Mouse (Mus musculus) thymus, postnatal 36 days (tissue): ENCODE measurements around the gene Ush2a.

ENCODE experiments used
- DNase-seq, 2 experiments: peaks; one replicate each; pipeline ENCODE4 v3.0.0; 2022; ENCODE audit warnings: mixed read lengths in 2 of 2

Gene Ush2a

GRCm38 (mm10) chr1:188261903-188262682, at the start of gene Ush2a:
Ush2a (plus strand) TSS chr1:188262023.
- no peak for DNase-seq

- DNase-seq = no peak
Measured at GRCm38 (mm10) chr1:188214885-188215611, 46.8 kb upstream of the Ush2a start.

GRCm38 (mm10) chr1:188221226-188221792, 40.5 kb upstream of the Ush2a start:
- no peak for DNase-seq

GRCm38 (mm10) chr1:188233036-188233724, 28.6 kb upstream of the Ush2a start:
- DNase-seq = no peak

GRCm38 (mm10) chr1:188238636-188239035, 23.2 kb upstream of the Ush2a start:
- DNase-seq = no peak

GRCm38 (mm10) chr1:188241766-188242165, 20.1 kb upstream of the Ush2a start:
- DNase-seq = no peak

GRCm38 (mm10) chr1:188257500-188257899, 4.3 kb upstream of the Ush2a start:
- no peak for DNase-seq

- DNase-seq = no peak
Measured at GRCm38 (mm10) chr1:188260259-188261107, 1.3 kb upstream of the Ush2a start.

- DNase-seq = no peak
Measured at GRCm38 (mm10) chr1:188267127-188267722, 5.4 kb downstream of the Ush2a start.

- no peak for DNase-seq
Measured at GRCm38 (mm10) chr1:188269071-188269470, 7.2 kb downstream of the Ush2a start.

GRCm38 (mm10) chr1:188313303-188313702, 51.5 kb downstream of the Ush2a start:
- no peak for DNase-seq

- DNase-seq = no peak
Measured at GRCm38 (mm10) chr1:188316574-188316973, 54.8 kb downstream of the Ush2a start.

GRCm38 (mm10) chr1:188320204-188320603, 58.4 kb downstream of the Ush2a start:
- DNase-seq = no peak

GRCm38 (mm10) chr1:188321534-188321933, 59.7 kb downstream of the Ush2a start:
- no peak for DNase-seq

GRCm38 (mm10) chr1:188330406-188330805, 68.6 kb downstream of the Ush2a start:
- DNase-seq = no peak

GRCm38 (mm10) chr1:188333936-188334335, 72.1 kb downstream of the Ush2a start:
- no peak for DNase-seq

- no peak for DNase-seq
Measured at GRCm38 (mm10) chr1:188347762-188348161, 85.9 kb downstream of the Ush2a start.

- no peak for DNase-seq
Measured at GRCm38 (mm10) chr1:188354726-188355125, 92.9 kb downstream of the Ush2a start.

GRCm38 (mm10) chr1:188363548-188363947, 101.7 kb downstream of the Ush2a start:
- DNase-seq = no peak

GRCm38 (mm10) chr1:188385180-188385579, 123.4 kb downstream of the Ush2a start:
- DNase-seq = no peak

- no peak for DNase-seq
Measured at GRCm38 (mm10) chr1:188385733-188386261, 124.0 kb downstream of the Ush2a start.

- DNase-seq = no peak
Measured at GRCm38 (mm10) chr1:188387321-188387720, 125.5 kb downstream of the Ush2a start.
